19 mouse cellular contexts compared by ENCODE assay signal in genomic region chr11:57625465-57625864, GRCm38 (mm10). TPM values are rescaled to one million over a fixed set of nuclear protein-coding genes. Genes with fewer than 3 reads are reported as not detected.
DNase-seq lines count a peak whose midpoint lies in the region; ATAC-seq and TF ChIP-seq lines count a peak whose summit lies in the region.
"Had no signal": no experiment of that assay in that cellular context is flagged by ENCODE, and none has a peak within 500 bp of the region (broad histone marks: within the 10 kb centered on the region; RNA-seq: fewer than 3 reads in every experiment).

No protein-coding gene starts in this region.

- H3K4me2 ChIP-seq in liver, embryonic 15.5 days, result peak overlapping the region; percentile 54
- H3K4me2 ChIP-seq in midbrain, postnatal 0 days (ENCODE audit: low read depth, low read length, poor library complexity, severe bottlenecking), result no peak overlapping the region
- H3K4me2 ChIP-seq: embryonic facial prominence, embryonic 13.5 days; forebrain, embryonic 12.5 days; heart, embryonic 13.5 days had no signal

- H3K27me3 ChIP-seq in liver, embryonic 15.5 days, result peaks cover 15% of the 10 kb centered on the region
- no peaks in the 10 kb centered on the region for H3K27me3 ChIP-seq in midbrain, postnatal 0 days (ENCODE audit: insufficient read depth, low read length)

- no peak overlapping the region for H3K4me3 ChIP-seq in liver, embryonic 15.5 days (replicated peaks)
- no peak overlapping the region for H3K4me3 ChIP-seq in midbrain, postnatal 0 days (ENCODE audit: low read depth, low read length)
- H3K4me3 ChIP-seq: embryonic facial prominence, embryonic 13.5 days; forebrain, embryonic 12.5 days; heart, embryonic 13.5 days had no signal

- no peak for ATAC-seq in liver, embryonic 15.5 days (ENCODE audit: insufficient read depth)
- no peak for ATAC-seq in midbrain, postnatal 0 days (ENCODE audit: low FRiP score)
- ATAC-seq: CD4-positive, CD25-positive, alpha-beta regulatory T cell, adult 4 months; hindbrain, embryonic 16.5 days had no signal

- no peak for TF ChIP-seq CTCF in midbrain, postnatal 0 days (IDR thresholded peaks at IDR 0.05)

- H3K36me3 ChIP-seq in liver, embryonic 15.5 days (replicated peaks), result no peaks in the 10 kb centered on the region
- no peaks in the 10 kb centered on the region for H3K36me3 ChIP-seq in midbrain, postnatal 0 days (ENCODE audit: insufficient read depth, low read length)
- H3K36me3 ChIP-seq: embryonic facial prominence, embryonic 13.5 days; forebrain, embryonic 12.5 days; G1E; heart, embryonic 13.5 days had no signal

- peaks cover 58% of the 10 kb centered on the region for H3K4me1 ChIP-seq in liver, embryonic 15.5 days (replicated peaks)
- H3K4me1 ChIP-seq in midbrain, postnatal 0 days (ENCODE audit: insufficient read depth, low read length), result no peaks in the 10 kb centered on the region

- H3K27ac ChIP-seq in liver, embryonic 15.5 days (replicated peaks), result peak overlapping the region; percentile 86
- no peak overlapping the region for H3K27ac ChIP-seq in midbrain, postnatal 0 days (ENCODE audit: low read depth, low read length)
- H3K27ac ChIP-seq: forebrain, embryonic 12.5 days; heart, embryonic 13.5 days had no signal

- no peaks in the 10 kb centered on the region for H3K9me3 ChIP-seq in liver, embryonic 15.5 days (replicated peaks)
- no peaks in the 10 kb centered on the region for H3K9me3 ChIP-seq in midbrain, postnatal 0 days (ENCODE audit: low read length)
- H3K9me3 ChIP-seq: embryonic facial prominence, embryonic 13.5 days; forebrain, embryonic 12.5 days; G1E; heart, embryonic 13.5 days had no signal

- no peak overlapping the region for H3K9ac ChIP-seq in liver, embryonic 15.5 days
- H3K9ac ChIP-seq in midbrain, postnatal 0 days (replicated peaks; ENCODE audit: low read length, poor library complexity, severe bottlenecking), result no peak overlapping the region
- H3K9ac ChIP-seq: embryonic facial prominence, embryonic 13.5 days; forebrain, embryonic 12.5 days; heart, embryonic 13.5 days had no signal

- peak; percentile 55 for DNase-seq in heart, adult 11 months
- no peak for DNase-seq in heart, adult 18-20 months
- DNase-seq in urinary bladder, postnatal 14 days (ENCODE audit: low spot score), result peak; percentile 1
- DNase-seq in urinary bladder, postnatal 4 days (ENCODE audit: low spot score in 2 of 2), result no peak
- DNase-seq in cerebellum, postnatal 4 days (ENCODE audit: low spot score in 2 of 2), result no peak
- no peak for DNase-seq in midbrain, postnatal 0 days (ENCODE audit: low spot score)
- DNase-seq: adrenal gland, postnatal 10 days; B cell, adult 2 months; cerebellum, adult 11-12 months; cerebellum, adult 9-10 months; cerebellum, postnatal 25 days; heart, postnatal 36 days had no signal

RNA-seq across cellular contexts. Expression of gene Galnt10, which starts 19.8 kb away (rescaled TPM):
- total RNA-seq in heart, adult 18-20 months (2021), result 1 to 10 TPM; 7.2 to 8.0 TPM
- polyA plus RNA-seq in liver, embryonic 15.5 days (2015; fragmentation: Nextera tagmentation; extraction: Ambion mirVana), result 27.1 and 30.9 TPM in 2 replicates
- total RNA-seq in midbrain, postnatal 0 days (2014; rRNA removed), result 21.3 and 26.0 TPM in 2 replicates
- 11.8 and 12.0 TPM in 2 replicates for polyA plus RNA-seq in midbrain, postnatal 0 days (2015; fragmentation: Nextera tagmentation; extraction: Ambion mirVana)

Comparison
In these comparisons a context has a peak if more than half of its experiments do, and no peak if none do; other contexts are left out.
1. DNase-seq: peak in heart, adult 11 months (single experiment) and urinary bladder, postnatal 14 days (single experiment); none in heart, adult 18-20 months (0 of 2), urinary bladder, postnatal 4 days (0 of 2), cerebellum, postnatal 4 days (0 of 2) and midbrain, postnatal 0 days (single experiment).